ENCODE assay signal across 32 mouse cellular contexts in the genomic region with DNA sequence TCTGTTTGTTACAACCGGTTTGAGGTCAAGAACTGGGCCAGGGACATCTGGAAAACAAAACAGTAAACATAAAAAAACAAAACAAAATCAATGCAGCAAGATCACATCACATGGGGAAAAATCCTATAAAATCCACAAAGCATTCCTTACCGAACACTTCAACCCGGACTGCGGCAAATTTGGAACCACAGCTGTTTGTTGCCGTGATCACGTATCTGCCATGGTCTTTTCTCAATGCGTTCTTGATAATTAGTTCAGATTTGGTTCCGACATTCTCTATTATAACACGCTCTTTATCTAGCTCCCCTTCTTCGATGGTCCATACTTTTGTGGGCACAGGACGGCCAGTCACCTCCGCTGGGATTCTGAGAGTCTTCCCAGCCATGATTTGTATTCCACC.
"Had no signal": no experiment of that assay in that cellular context is flagged by ENCODE, and none has a peak within 500 bp of the region (broad histone marks: within the 10 kb centered on the region; RNA-seq: fewer than 3 reads in every experiment).

No protein-coding gene starts in this region.

- H3K36me3 ChIP-seq: limb, embryonic 10.5 days; limb, embryonic 12.5 days; limb, embryonic 13.5 days; limb, embryonic 15.5 days; liver, embryonic 12.5 days; liver, embryonic 13.5 days; liver, embryonic 15.5 days; lung, embryonic 15.5 days; midbrain, embryonic 10.5 days; midbrain, embryonic 12.5 days; midbrain, embryonic 13.5 days; midbrain, embryonic 15.5 days; neural tube, embryonic 12.5 days had no signal

- H3K9me3 ChIP-seq: limb, embryonic 10.5 days; limb, embryonic 15.5 days; liver, embryonic 12.5 days; lung, embryonic 15.5 days; midbrain, embryonic 10.5 days; midbrain, embryonic 12.5 days; midbrain, embryonic 13.5 days; midbrain, embryonic 15.5 days had no signal

- H3K9ac ChIP-seq: limb, embryonic 12.5 days; limb, embryonic 13.5 days; limb, embryonic 15.5 days; liver, embryonic 12.5 days; liver, embryonic 13.5 days; liver, embryonic 14.5 days; liver, embryonic 15.5 days; liver, postnatal 0 days; lung, embryonic 14.5 days; lung, embryonic 15.5 days; midbrain, embryonic 12.5 days; midbrain, embryonic 13.5 days; midbrain, embryonic 15.5 days; neural tube, embryonic 12.5 days had no signal

- H3K27ac ChIP-seq: limb, embryonic 10.5 days; limb, embryonic 12.5 days; limb, embryonic 13.5 days; limb, embryonic 15.5 days; liver, embryonic 12.5 days; liver, embryonic 13.5 days; liver, embryonic 14.5 days; liver, embryonic 15.5 days; lung, embryonic 15.5 days; macrophage; midbrain, embryonic 10.5 days; midbrain, embryonic 12.5 days; midbrain, embryonic 13.5 days; midbrain, embryonic 15.5 days; neural tube, embryonic 12.5 days had no signal

- H3K27me3 ChIP-seq: limb, embryonic 12.5 days; limb, embryonic 13.5 days; limb, embryonic 15.5 days; liver, embryonic 12.5 days; liver, embryonic 13.5 days; liver, embryonic 15.5 days; lung, embryonic 15.5 days; megakaryocyte, embryonic 14.5 days; midbrain, embryonic 12.5 days; midbrain, embryonic 13.5 days; midbrain, embryonic 15.5 days; neural tube, embryonic 12.5 days had no signal

- DNase-seq: left cerebral cortex, postnatal 4 days; liver; liver, embryonic 13.5 days; liver, postnatal 0 days; lung, adult 18-20 months; lung, adult 2 months; lung, embryonic 14.5 days; lung, postnatal 10 days; lung, postnatal 14 days; lung, postnatal 36 days; lung, postnatal 4 days; midbrain, embryonic 14.5 days had no signal

- H3K4me1 ChIP-seq: limb, embryonic 10.5 days; limb, embryonic 12.5 days; limb, embryonic 13.5 days; limb, embryonic 15.5 days; liver, embryonic 12.5 days; liver, embryonic 13.5 days; liver, embryonic 15.5 days; lung, embryonic 15.5 days; megakaryocyte, embryonic 14.5 days; midbrain, embryonic 10.5 days; midbrain, embryonic 12.5 days; midbrain, embryonic 13.5 days; midbrain, embryonic 15.5 days; neural tube, embryonic 12.5 days had no signal

- H3K4me3 ChIP-seq: limb, embryonic 10.5 days; limb, embryonic 12.5 days; limb, embryonic 13.5 days; limb, embryonic 15.5 days; liver, embryonic 12.5 days; liver, embryonic 13.5 days; liver, embryonic 15.5 days; lung, embryonic 15.5 days; megakaryocyte, embryonic 14.5 days; midbrain, embryonic 10.5 days; midbrain, embryonic 12.5 days; midbrain, embryonic 13.5 days; midbrain, embryonic 15.5 days; myocyte; neural tube, embryonic 12.5 days had no signal

- H3K4me2 ChIP-seq: limb, embryonic 12.5 days; limb, embryonic 13.5 days; limb, embryonic 15.5 days; liver, embryonic 11.5 days; liver, embryonic 12.5 days; liver, embryonic 13.5 days; liver, embryonic 15.5 days; lung, embryonic 14.5 days; lung, embryonic 15.5 days; midbrain, embryonic 11.5 days; midbrain, embryonic 12.5 days; midbrain, embryonic 13.5 days; midbrain, embryonic 15.5 days; neural tube, embryonic 12.5 days had no signal

- ATAC-seq: liver, embryonic 12.5 days; liver, postnatal 0 days; lung, postnatal 0 days; midbrain, embryonic 13.5 days; midbrain, embryonic 15.5 days; midbrain, embryonic 16.5 days had no signal
